Mouse (Mus musculus) gastrocnemius, adult 18-20 months (tissue): ENCODE measurements around the gene Bysl. TPM values are rescaled to one million over a fixed set of nuclear protein-coding genes. Genes with fewer than 3 reads are reported as not detected.
A peak's percentile ranks its signal among the peaks of the same experiment; 100 is the strongest.

Experiments used
- DNase-seq: peaks from one replicate; pipeline ENCODE4 v3.0.0; 2021; ENCODE audit warnings: low spot score
- total RNA-seq, 2 experiments: library from RNA; stranded (reverse); gene quantifications; 2 replicates each; pipeline ENCODE4 v1.2.3; 2021

Bysl gene
- total RNA-seq, 2 experiments from 2014 or later: 13.9 to 15.3 TPM

DNA sequence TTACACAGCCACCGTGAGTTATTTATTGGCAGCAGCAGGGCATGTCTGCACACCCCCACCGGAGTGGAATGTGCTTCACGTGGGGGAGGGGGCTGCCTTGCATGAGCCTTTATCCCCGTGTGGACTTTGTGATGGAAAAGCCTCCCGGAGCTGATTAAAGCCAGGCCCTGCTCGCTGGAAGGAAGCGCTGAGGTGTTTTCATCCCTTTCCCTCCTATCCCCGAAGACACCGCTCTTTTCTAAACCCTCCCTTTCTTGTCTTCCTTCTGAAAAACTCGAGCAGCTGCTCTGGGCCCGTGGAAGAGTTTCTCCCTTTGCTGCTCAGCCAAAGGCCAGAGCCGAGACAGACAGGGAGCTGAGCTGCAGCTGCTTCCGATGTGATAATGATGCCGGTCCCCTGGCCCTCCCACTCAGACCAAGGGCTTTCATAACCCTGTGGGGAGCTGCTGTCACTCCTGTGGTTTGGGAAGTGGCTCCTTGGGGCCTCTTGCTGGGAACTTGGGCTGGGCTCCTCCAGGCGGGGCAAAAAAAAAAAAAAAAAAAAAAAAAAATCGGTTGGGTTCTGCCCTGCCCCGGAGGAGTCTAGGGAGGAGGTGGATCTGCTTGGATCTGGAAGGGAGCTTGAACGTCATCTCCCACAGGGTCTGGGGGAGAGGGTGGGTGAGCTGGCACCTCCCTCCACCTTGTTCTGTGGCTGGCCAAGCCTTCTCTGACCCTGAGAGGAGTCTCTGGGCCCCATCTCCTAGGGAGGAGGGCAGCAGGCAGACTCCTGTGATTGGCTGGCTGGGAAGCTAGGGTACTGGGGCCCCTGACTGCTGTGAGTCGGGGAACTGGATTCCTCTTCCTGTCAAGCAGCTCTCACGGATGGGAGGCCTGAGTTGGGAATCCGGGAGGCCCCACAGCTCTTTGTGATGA lies 15.8 kb downstream of the Bysl start:
- peak; percentile 45 for DNase-seq

DNA sequence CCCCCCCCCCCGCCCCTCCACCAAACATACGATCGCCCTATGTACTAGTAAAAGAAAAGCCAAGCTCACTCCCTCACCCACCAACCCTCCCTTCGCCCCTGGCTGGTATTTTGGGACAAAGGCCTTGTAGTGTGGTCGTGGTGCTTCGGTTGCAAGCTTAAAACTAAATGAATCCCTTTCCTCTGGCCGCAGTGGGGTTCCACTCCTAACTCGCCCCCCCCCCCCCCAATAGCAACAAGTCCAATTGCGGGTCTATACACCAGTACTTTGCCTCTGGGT lies 16.4 kb downstream of the Bysl start:
- no peak for DNase-seq

DNA sequence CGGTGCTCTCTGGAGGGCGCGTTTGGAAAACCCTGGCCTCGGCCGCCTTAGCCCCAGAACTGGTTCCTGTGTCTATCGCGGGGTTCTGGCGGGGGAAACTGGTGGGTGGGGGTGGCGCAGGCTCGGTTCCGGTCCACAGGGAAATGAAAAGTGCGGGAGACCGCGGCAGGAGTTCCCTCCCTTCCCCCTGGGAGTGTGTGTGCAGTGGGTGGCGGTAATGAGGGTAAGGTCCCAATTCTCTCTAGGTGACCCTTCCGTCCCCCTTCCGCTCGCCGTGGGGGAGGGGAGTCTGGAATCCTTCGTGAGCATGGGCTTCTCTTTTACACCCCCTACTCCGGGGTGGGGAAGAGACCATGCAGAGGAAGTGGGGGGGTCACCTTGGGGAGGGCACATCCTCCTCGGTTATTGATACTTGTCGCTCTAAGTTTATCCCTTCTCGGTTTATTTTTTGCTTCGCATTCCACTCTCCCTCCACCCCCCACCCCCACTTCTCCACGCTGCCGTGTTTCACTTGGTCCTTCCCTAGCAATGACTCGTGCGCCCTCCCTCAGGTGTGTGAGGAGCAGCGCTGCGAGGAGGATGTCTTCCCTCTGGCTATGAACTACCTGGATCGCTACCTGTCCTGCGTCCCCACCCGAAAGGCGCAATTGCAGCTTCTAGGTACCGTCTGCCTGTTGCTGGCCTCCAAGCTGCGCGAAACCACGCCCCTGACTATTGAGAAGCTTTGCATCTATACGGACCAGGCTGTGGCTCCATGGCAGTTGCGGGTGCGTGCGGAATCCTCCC lies 16.9 kb downstream of the Bysl start:
- no peak for DNase-seq

DNA sequence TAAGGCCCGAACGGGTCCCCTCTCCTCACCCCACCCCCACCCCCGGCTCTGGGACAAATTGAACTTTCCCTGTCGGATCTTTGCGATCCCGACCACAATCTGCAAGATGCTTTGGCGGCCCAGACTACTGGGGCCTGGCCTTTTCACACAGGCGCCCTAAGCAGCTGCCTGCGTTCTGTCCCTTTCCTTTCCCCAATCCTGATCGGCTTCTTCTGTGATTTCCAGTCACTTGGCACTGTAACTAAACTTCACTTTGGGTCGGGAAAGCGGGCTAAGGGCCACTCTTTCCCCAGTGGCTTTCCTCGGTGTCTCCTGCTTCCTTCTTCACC lies 17.5 kb downstream of the Bysl start:
- DNase-seq: no peak

DNA sequence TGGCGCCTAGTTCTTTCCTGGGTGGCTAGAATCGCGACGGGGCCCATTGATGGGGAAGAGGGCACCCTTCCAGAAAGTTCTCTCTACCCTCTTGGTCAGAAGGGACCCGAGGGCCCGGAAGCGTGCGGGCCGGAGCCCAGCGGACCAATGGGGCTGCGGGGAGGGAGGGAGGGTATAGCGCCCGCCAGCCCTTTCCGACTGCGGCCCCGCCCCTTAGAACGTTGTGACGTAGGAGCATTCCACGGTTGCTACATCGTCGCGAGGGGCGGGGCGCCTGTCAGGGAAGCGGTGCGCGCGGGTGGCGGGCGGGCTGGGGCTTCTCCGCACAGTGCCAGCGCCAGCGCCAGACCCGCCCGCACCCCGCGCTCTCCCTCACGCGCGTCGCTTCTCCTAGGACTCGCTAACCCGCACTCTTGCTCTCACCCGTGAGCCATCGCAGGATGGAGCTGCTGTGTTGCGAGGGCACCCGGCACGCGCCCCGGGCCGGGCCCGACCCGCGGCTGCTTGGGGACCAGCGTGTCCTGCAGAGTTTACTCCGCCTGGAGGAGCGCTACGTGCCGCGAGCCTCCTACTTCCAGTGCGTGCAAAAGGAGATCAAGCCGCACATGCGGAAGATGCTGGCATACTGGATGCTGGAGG lies 18.0 kb downstream of the Bysl start:
- peak; percentile 93 for DNase-seq

DNA sequence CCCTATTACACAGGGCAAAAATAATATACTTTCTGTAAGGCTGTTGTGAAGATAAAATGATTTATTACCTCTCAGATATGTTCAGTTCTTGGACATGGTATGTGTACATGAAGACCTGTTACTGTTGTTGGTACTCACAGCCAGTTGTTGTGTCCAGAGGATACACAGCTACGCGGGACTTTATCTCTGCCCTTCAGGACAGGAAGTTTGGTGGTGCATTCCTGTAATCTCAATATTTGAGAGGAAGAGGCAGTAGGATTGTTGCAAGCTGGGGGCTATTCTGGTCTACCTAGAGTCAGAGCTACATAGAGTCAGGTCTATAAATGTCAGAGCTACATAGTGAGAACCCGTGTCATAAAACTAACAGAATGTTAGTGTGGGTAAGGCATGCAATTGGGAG lies 20.2 kb downstream of the Bysl start:
- no peak for DNase-seq

DNA sequence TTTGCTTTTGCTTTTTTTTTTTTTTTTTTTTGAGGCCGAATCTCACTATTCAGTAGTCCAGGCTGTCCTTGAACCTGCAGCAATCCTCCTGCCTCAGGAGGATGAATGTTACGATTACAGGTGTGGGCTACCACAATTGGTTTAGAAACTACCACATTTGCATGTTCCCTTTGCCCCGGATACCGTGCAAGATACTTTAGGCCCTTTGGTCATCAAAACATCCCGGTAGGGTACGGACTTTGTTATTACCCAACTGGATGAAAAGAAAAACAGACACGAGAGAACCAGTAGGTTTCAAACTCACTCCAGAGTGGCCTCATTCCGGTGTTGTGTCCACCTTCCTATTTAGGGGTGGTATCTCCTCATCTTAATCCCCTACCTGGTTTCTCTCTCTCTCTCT lies 22.8 kb downstream of the Bysl start:
- no peak for DNase-seq

DNA sequence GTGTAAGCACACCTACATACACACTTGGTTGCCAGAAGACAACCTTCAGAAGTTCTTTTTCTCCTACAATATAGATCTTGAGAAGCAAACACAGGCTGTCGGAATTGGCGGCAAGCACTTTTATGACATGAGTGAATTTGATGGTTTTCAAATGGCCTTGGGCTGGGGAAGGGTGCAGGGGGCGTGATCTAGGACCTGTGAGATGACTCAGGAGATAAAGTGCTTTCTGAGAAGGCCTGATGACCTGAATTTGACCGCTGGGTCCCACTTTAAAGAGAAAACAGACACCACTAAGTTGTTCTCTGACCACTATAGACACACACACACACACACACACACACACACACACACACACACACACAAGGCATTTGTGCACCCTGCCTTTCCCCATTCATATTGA lies 30.3 kb downstream of the Bysl start:
- DNase-seq: no peak

DNA sequence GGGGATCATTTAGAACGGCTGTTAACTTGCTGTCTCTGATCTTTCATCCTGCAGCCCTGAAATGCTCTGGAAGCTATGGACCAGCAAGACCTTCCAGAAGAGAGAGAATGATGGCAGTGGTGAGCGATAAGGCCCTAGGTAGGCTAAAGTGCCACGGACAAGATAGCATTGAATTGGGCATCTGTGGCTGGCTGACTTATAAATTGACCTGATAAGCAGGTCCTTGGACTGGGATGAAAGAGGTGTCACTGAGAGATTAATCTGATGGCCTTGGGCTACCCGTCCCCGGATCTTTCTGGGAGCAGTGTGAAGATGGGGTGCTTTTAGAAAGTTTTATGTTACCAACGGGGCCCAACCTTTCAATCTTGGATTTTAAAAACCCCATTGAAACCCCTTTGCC lies 32.6 kb downstream of the Bysl start:
- no peak for DNase-seq

DNA sequence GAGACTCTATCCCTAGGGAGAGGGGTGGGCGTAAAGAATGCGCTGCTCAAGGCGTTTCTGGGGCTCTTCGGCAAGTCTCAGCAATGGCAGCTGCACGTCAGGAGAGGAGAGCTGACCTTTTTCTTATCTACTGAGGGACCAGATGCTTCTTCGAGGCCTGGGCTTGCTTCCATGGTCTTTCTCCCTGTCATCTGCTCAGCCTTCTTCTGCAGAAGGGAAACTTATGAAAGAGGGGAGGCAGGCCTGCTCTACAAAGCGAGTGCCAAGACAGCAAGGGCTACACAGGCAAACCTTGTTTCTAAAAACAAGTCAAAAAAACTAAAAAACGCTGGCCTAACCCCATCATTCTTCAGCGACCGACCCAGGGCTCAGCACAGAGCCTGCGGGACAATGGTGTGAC lies 36.5 kb downstream of the Bysl start:
- no peak for DNase-seq

DNA sequence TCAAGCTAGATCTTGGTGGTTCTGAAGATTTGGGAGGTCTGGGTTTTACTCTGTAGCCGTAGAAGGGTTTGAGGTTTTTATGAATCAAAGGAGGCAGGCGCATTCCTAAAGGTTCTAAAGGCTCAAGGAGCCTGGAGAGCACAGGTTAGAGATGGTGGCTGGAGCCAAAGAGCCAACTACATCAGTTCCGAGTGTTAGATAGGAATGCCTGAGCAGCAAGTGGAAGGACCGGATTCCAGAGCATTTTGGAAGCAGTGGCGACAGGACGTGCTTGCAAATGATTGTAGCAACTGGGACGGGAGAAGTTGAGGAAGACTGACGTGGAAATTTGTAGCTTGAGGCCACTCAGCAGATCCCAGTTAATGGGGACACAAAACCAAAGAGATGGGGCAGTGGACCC lies 37.3 kb downstream of the Bysl start:
- DNase-seq: no peak

DNA sequence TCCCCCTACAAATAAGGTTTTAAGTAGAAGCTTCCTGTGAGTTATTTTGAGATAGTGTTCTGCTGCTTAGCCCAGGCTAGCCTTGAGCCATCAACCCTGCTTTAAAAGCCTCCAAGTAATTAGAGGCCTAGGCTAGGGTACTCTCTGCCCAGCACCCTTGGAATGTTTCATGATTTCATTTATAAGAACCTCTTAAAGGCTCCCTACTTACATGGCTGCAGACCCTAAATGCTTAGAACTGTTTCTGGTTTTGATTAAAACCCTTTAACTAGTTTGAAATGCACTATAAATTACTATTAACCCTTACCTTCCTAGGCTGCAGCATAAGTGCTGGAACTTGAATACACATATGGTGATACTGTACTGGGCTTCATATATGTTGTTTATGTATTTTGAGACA lies 38.9 kb downstream of the Bysl start:
- no peak for DNase-seq

DNA sequence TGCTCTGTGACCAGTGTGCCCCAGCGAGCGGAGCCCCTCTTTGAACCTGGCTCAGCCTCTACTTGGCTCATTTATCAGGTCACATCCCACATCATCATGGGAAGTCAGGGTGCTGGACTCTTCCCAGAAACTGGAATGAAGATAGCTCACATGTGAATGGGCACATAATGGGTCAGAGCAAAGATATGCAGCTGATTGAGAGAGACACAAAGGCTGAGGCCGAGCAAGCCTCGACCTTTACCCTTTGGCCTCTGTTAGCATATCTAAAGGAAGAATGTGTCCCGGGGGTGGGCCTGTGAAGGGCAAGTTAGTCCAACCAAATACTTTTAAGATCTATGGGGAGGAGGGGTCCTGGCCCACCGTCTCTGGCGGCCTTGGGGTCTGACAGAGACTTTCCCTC lies 39.7 kb downstream of the Bysl start:
- DNase-seq: no peak

DNA sequence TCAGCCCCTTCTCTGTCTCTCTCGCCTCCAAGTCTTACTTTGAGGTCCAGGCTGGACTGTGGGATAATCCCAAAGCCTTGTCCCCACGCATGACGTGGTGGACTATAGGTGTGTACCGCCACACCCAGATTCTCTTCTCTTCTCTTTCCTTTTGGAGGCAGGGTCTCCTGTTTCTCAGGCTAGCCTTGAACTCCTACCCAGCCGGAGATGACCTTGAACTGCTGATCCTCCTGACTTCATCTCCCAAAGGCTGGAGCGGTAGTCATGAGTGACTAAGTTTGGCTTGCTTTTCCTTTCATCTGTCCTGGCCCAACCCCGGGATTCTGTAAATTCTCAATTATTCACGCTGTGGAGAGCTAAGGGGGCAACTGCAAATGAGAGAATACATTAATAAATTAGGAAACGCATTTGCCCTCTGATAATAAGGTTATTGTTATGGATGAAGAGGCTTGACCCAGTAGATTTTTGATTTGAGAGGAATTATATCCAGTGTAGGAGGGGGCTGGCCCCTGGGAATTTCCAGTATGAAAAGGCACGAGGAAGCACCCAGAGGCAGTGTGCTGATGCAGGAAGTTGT lies 42.3 kb downstream of the Bysl start:
- DNase-seq: no peak

DNA sequence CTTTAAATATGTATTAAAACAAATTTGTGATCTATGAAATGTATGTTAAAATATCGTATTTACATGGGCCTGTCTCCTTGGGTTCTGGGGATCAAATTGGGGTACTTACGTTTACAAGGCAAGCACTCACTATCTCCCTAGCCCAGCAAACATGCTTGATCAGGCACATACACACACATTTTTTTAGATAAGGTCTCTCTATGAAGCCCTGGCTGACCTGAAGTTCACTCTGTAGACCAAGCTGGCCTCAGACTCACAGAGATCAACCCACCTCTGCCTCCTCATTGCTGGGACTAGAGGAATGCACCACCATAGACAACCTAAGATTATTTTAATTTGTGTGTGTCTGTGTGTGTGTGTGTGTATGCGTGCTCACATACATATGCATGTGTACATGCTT lies 42.9 kb downstream of the Bysl start:
- DNase-seq: no peak

DNA sequence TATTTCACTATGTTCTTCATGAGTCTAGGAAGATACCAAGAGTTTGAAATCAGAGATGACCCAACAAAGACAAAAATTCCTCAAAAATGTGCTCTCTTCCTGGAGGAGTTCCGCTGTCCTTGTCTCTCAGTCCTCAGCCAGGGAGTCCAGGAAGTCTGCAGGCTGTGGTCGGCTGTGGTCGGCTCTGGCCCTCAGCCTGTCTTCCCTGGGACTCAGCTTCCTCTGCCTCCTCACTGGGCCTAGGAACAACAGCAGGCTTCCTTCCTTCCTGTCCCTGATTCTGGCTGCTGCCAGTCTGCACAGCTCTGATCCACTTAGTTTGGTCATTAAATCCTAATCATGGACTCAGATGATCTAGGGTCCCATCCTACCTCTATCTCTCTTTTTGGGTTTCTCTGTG lies 44.0 kb downstream of the Bysl start:
- DNase-seq: no peak

DNA sequence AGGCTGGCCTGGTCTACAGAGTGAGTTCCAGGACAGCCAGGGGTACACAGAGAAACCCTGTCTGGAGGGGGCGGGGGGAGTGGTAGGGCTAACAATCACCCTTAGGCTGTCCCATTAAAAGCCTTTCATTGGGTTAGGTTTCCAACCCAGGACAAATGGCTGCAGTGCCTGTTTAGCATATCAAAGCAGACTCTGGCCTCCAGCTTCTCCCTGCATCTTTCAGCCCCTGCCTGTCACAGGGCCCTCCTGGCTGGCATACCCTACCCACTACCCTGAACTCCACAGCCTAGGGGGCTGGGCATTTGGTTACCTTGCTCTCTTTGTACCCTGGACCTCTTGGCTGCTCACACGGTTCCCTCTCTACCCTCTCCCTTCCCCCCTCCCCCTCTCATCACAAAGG lies 45.2 kb downstream of the Bysl start:
- no peak for DNase-seq

DNA sequence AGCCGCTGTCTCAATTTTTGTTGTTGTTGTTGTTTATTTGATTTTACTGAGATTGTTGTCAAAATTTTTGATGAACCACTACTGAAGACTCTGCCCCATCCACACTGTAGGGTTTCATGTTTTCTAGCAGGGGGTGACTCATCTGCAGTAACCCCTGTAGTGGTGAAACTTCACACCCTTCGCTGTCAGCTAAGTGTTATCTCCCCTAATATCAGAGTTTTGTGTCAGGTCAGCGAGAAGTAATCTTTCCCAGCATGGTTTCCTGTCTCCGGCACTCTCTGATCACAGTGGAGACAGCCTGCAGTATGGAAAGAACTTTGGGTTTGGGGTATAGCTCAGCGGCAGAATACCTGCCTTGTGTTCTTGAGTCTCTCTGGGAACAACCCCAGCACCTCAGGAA lies 46.7 kb downstream of the Bysl start:
- DNase-seq: no peak

DNA sequence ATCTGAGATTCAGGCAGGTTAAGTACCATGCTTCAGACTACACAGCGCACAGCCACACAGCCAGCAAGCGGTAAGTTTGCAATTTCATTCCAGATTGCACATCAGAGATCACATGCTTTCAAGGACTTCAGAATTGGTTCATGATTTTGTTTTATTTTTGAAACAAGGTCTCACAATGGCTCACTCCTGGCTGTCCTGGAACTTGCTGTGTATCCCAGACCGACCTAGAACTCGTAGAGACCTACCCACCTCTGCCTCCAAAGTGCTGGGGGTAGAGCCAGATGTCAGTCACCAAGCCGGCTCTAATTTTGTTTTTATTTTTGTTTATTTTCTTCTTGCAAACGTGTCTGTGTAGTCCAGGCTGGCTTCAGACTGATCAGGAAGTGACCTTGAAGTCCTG lies 48.4 kb downstream of the Bysl start:
- DNase-seq: no peak

DNA sequence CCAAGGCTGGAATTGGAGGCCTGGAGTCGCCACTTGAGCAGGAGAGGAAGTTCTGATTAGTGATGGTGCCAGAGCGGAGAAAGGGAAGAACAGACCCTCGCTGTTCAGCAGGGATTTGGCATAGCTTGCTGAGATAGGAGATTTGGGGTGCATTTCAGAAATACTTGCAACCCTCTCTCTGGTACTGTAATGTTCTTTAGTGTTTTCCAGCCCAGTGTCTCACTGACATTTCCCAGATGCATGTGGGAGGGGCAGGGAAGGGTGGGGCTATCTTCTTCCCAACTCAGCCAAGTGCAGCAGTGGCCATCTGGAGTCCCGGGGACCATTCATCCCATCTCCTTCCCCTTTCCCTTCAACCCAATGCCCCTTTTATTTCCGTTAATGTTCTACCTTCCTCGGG lies 51.6 kb downstream of the Bysl start:
- DNase-seq: peak; percentile 26

DNA sequence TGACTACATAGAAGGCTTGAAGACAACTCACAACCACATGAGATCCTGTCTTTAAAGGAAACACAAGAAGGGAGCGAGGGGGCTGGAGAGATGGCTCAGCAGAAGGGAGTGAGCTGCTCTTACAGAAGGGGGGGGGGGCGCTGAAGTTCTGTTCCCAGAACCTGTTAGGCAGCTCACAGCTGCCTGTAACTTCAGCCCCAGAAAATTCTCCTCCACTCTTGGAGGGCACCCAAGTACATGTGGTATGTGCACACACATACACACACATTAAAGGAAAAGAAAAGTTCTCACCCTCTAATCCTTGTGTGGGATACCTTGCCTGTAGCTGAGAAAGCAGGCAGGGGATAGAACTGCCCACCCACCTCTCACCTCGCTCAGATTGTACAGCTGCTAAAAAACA lies 54.1 kb downstream of the Bysl start:
- no peak for DNase-seq

DNA sequence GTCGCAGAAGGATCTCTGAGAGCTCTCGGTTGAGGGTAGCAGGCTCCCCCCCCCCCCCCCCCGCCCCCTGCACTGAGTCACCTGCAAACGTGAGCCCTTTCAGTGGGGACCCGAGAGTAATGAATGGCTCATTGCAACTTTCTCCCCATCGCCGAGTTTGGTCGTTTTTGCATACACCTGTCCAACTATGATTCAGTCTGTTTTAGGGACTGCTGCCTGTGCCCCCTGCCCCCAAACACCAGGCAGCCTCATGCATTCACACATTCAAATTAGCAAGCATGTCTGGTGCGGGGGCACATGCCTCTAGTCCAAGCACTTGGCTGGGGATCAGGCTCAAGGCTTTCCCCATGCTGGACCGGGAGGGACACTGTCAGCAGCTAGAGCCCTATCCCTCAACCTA lies 56.7 kb downstream of the Bysl start:
- DNase-seq: no peak

DNA sequence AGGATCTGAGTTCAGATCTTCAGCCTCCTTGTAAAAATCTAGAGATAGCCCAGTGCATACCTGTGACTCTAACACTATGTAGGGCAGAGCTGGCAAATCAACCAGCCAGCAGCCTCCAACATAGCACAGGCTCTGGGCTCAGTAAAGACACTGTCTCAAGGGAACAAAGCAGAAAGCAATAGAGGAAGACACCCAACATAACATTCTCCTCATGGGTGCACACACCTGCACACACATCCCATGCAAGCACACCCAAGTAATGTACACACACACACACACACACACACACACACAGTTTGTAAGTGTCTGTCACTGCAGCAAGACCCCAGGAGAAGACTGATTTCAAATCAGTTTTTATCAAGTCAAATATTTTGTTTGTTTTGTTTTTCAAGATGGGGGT lies 58.3 kb downstream of the Bysl start:
- DNase-seq: no peak
